Comparison of ENCODE assay signal across 10 mouse cellular contexts in the genomic region with DNA sequence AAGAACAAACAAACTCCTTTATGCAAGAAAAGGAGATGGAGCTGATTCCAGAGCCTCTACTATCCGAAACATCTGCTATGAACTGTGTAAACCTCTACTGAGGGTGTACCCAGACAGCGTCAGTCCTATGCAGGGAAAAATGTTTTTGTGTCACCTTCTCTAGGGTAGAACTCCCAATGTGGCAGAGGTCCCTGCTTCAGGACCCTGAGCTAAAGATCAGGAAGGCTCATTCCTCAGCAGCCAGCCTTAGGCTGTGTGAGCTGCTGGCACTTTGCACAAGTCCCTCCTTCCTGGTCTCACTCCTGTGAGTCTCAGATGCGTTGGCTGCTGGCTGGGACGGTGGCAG. TPM values are rescaled to one million over a fixed set of nuclear protein-coding genes. Genes with fewer than 3 reads are reported as not detected.
DNase-seq lines count a peak whose midpoint lies in the region; ATAC-seq and TF ChIP-seq lines count a peak whose summit lies in the region.
"Had no signal": no experiment of that assay in that cellular context is flagged by ENCODE, and none has a peak within 500 bp of the region (broad histone marks: within the 10 kb centered on the region; RNA-seq: fewer than 3 reads in every experiment).

No protein-coding gene starts in this region.

- TF ChIP-seq CTCF in cerebellum, adult 2 months (IDR thresholded peaks at IDR 0.05; ENCODE audit: borderline replicate concordance, insufficient read depth, low read depth, low read length): no peak
- no peak for TF ChIP-seq CTCF in intestine, postnatal 0 days (IDR thresholded peaks at IDR 0.05; ENCODE audit: low read depth)
- no peak for TF ChIP-seq CTCF in liver, embryonic 14.5 days (IDR thresholded peaks at IDR 0.05; ENCODE audit: low read depth)

- no peak overlapping the region for H3K27ac ChIP-seq in cerebellum, adult 2 months (ENCODE audit: insufficient read depth, low read length)
- no peak overlapping the region for H3K27ac ChIP-seq in intestine, embryonic 14.5 days (ENCODE audit: low read depth)
- no peak overlapping the region for H3K27ac ChIP-seq in intestine, postnatal 0 days (ENCODE audit: low read depth, low read length)
- no peak overlapping the region for H3K27ac ChIP-seq in liver, embryonic 14.5 days
- H3K27ac ChIP-seq: limb, embryonic 15.5 days had no signal

- no peaks in the 10 kb centered on the region for H3K9me3 ChIP-seq in intestine, embryonic 14.5 days (ENCODE audit: control insufficient read depth, low read length)
- no peaks in the 10 kb centered on the region for H3K9me3 ChIP-seq in intestine, postnatal 0 days (ENCODE audit: control insufficient read depth)
- no peaks in the 10 kb centered on the region for H3K9me3 ChIP-seq in liver, embryonic 14.5 days (ENCODE audit: control insufficient read depth, low read length)
- H3K9me3 ChIP-seq: limb, embryonic 15.5 days; megakaryocyte, embryonic 14.5 days had no signal

- H3K4me2 ChIP-seq in intestine, embryonic 14.5 days (ENCODE audit: low read length): no peak overlapping the region
- H3K4me2 ChIP-seq in intestine, postnatal 0 days (replicated peaks; ENCODE audit: low read depth): no peak overlapping the region
- H3K4me2 ChIP-seq in liver, embryonic 14.5 days (ENCODE audit: low read depth): no peak overlapping the region
- H3K4me2 ChIP-seq: limb, embryonic 15.5 days had no signal

- H3K27me3 ChIP-seq in cerebellum, adult 2 months (ENCODE audit: control insufficient read depth, insufficient read depth, low read length): no peaks in the 10 kb centered on the region
- no peaks in the 10 kb centered on the region for H3K27me3 ChIP-seq in intestine, embryonic 14.5 days (replicated peaks; ENCODE audit: control insufficient read depth, insufficient read depth, low read length)
- no peaks in the 10 kb centered on the region for H3K27me3 ChIP-seq in intestine, postnatal 0 days (replicated peaks; ENCODE audit: control insufficient read depth, insufficient read depth, low read length)
- no peaks in the 10 kb centered on the region for H3K27me3 ChIP-seq in liver, embryonic 14.5 days (ENCODE audit: control insufficient read depth, insufficient read depth, low read length)
- H3K27me3 ChIP-seq: limb, embryonic 15.5 days; megakaryocyte, embryonic 14.5 days had no signal

- H3K36me3 ChIP-seq in intestine, embryonic 14.5 days (ENCODE audit: control insufficient read depth, insufficient read depth, low read length): peaks cover 18% of the 10 kb centered on the region; the same call in 1 of the 2 replicates
- H3K36me3 ChIP-seq in intestine, postnatal 0 days (ENCODE audit: control insufficient read depth, insufficient read depth): peaks cover 46% of the 10 kb centered on the region
- H3K36me3 ChIP-seq in liver, embryonic 14.5 days (replicated peaks; ENCODE audit: control insufficient read depth, insufficient read depth, low read depth): peaks cover 16% of the 10 kb centered on the region

- H3K4me3 ChIP-seq in cerebellum, adult 2 months (replicated peaks; ENCODE audit: insufficient read depth, low read depth, low read length): no peak overlapping the region
- no peak overlapping the region for H3K4me3 ChIP-seq in intestine, embryonic 14.5 days (ENCODE audit: low read depth, low read length)
- H3K4me3 ChIP-seq in intestine, postnatal 0 days (ENCODE audit: low read depth, low read length): no peak overlapping the region
- no peak overlapping the region for H3K4me3 ChIP-seq in liver, embryonic 14.5 days (ENCODE audit: insufficient read depth in 1 of 2, low read depth in 2 of 2, low read length in 2 of 2)
- H3K4me3 ChIP-seq: limb, embryonic 15.5 days; megakaryocyte, embryonic 14.5 days had no signal

- ATAC-seq in cerebellum, adult (ENCODE audit: insufficient number of reproducible peaks, low FRiP score, low TSS enrichment): 0 out of 2 replicates have a peak, but pooled peaks have one; percentile 21
- ATAC-seq in intestine, embryonic 14.5 days (replicated peaks; ENCODE audit: low FRiP score, low TSS enrichment, low read depth): peak; percentile 47
- ATAC-seq in intestine, postnatal 0 days: no peak
- peak; percentile 19 for ATAC-seq in activated CD4-positive, CD25-positive, alpha-beta regulatory T cell, adult 4 months
- peak; percentile 12; the same call in 1 of the 2 replicates for ATAC-seq in liver, embryonic 14.5 days (ENCODE audit: insufficient read depth)

- DNase-seq in cerebellum, adult 2 months: no peak
- no peak for DNase-seq in intestine, embryonic 14.5 days (ENCODE audit: low spot score)
- DNase-seq in liver, embryonic 14.5 days (ENCODE audit: low read depth in 3 of 3, low spot score in 3 of 3): no peak
- no peak for DNase-seq in gastrocnemius, postnatal 25 days
- no peak for DNase-seq in urinary bladder, postnatal 4 days (ENCODE audit: low spot score in 2 of 2)

- peaks cover 25% of the 10 kb centered on the region for H3K4me1 ChIP-seq in cerebellum, adult 2 months (ENCODE audit: control insufficient read depth, insufficient read depth, low read length)
- no peaks in the 10 kb centered on the region for H3K4me1 ChIP-seq in intestine, embryonic 14.5 days (replicated peaks; ENCODE audit: control insufficient read depth, insufficient read depth, low read length)
- H3K4me1 ChIP-seq in intestine, postnatal 0 days (replicated peaks; ENCODE audit: control insufficient read depth, insufficient read depth, low read length): no peaks in the 10 kb centered on the region
- no peaks in the 10 kb centered on the region for H3K4me1 ChIP-seq in liver, embryonic 14.5 days (replicated peaks; ENCODE audit: control insufficient read depth in 2 of 2, insufficient read depth in 2 of 2, low read length in 1 of 2)
- H3K4me1 ChIP-seq: limb, embryonic 15.5 days had no signal

- TF ChIP-seq POLR2A in cerebellum, adult 2 months (IDR thresholded peaks at IDR 0.05; ENCODE audit: borderline replicate concordance, insufficient read depth, low read length): no peak

- TF ChIP-seq EP300 in liver, embryonic 14.5 days (IDR thresholded peaks at IDR 0.05; ENCODE audit: low read depth): no peak

- no peak overlapping the region for H3K9ac ChIP-seq in intestine, embryonic 14.5 days (ENCODE audit: low read length)
- no peak overlapping the region for H3K9ac ChIP-seq in intestine, postnatal 0 days (ENCODE audit: low read depth, low read length)
- H3K9ac ChIP-seq in liver, embryonic 14.5 days (replicated peaks): no peak overlapping the region
- H3K9ac ChIP-seq: limb, embryonic 15.5 days had no signal

- WGBS in cerebellum, adult 2 months: 68% methylated on average over 4 of the region's 4 CpGs
- WGBS in intestine, embryonic 14.5 days: 95% methylated on average over 4 of the region's 4 CpGs
- WGBS in intestine, postnatal 0 days: 91% methylated on average over 4 of the region's 4 CpGs
- WGBS in liver, embryonic 14.5 days (ENCODE audit: insufficient replicate concordance): 83% methylated on average over 4 of the region's 4 CpGs

RNA-seq across cellular contexts. Expression of gene Chid1, which starts 14.1 kb away (rescaled TPM):
- polyA plus RNA-seq in cerebellum, adult 2 months (2012; rRNA removed): 35.8 and 37.9 TPM in 2 replicates
- polyA plus RNA-seq in intestine, embryonic 14.5 days (2014; fragmentation: Nextera tagmentation; extraction: Ambion mirVana): 39.0 and 42.1 TPM in 2 replicates
- 20.5 and 23.8 TPM in 2 replicates for polyA plus RNA-seq in intestine, postnatal 0 days (2015; fragmentation: Nextera tagmentation; extraction: Ambion mirVana)
- 10 to 100 TPM; 14.2 to 14.4 TPM for polyA plus RNA-seq in activated CD4-positive, CD25-positive, alpha-beta regulatory T cell, adult 4 months (2017; shearing (Covaris generic))
- 6.3 and 12.1 TPM in 2 replicates for polyA plus RNA-seq in liver, embryonic 14.5 days (2012; rRNA removed)
- 23.0 and 24.2 TPM in 2 replicates for polyA plus RNA-seq in liver, embryonic 14.5 days (2014; fragmentation: Nextera tagmentation; extraction: Ambion mirVana)
- total RNA-seq in gastrocnemius, postnatal 25 days (2021): 10 to 100 TPM; 14.5 to 18.4 TPM

RNA-seq across cellular contexts. Expression of gene Ap2a2, which starts 36.4 kb away (rescaled TPM):
- 94.8 and 96.7 TPM in 2 replicates for polyA plus RNA-seq in cerebellum, adult 2 months (2012; rRNA removed)
- polyA plus RNA-seq in intestine, embryonic 14.5 days (2014; fragmentation: Nextera tagmentation; extraction: Ambion mirVana): 70.0 and 77.7 TPM in 2 replicates
- 69.7 and 76.6 TPM in 2 replicates for polyA plus RNA-seq in intestine, postnatal 0 days (2015; fragmentation: Nextera tagmentation; extraction: Ambion mirVana)
- 10 to 100 TPM; 13.4 to 15.5 TPM for polyA plus RNA-seq in activated CD4-positive, CD25-positive, alpha-beta regulatory T cell, adult 4 months (2017; shearing (Covaris generic))
- 19.8 and 21.0 TPM in 2 replicates for polyA plus RNA-seq in liver, embryonic 14.5 days (2012; rRNA removed)
- 43.2 and 51.2 TPM in 2 replicates for polyA plus RNA-seq in liver, embryonic 14.5 days (2014; fragmentation: Nextera tagmentation; extraction: Ambion mirVana)
- 10 to 100 TPM; 42.9 to 45.5 TPM for total RNA-seq in gastrocnemius, postnatal 25 days (2021)

RNA-seq across cellular contexts. Expression of gene Tspan4, which starts 50.5 kb away (rescaled TPM):
- 140 and 162 TPM in 2 replicates for polyA plus RNA-seq in cerebellum, adult 2 months (2012; rRNA removed)
- polyA plus RNA-seq in intestine, embryonic 14.5 days (2014; fragmentation: Nextera tagmentation; extraction: Ambion mirVana): 75.1 and 83.9 TPM in 2 replicates
- 39.7 and 40.1 TPM in 2 replicates for polyA plus RNA-seq in intestine, postnatal 0 days (2015; fragmentation: Nextera tagmentation; extraction: Ambion mirVana)
- 1 to 10 TPM; 1.5 to 2.7 TPM for polyA plus RNA-seq in activated CD4-positive, CD25-positive, alpha-beta regulatory T cell, adult 4 months (2017; shearing (Covaris generic))
- polyA plus RNA-seq in liver, embryonic 14.5 days (2012; rRNA removed): 32.1 and 37.4 TPM in 2 replicates
- 42.1 and 43.0 TPM in 2 replicates for polyA plus RNA-seq in liver, embryonic 14.5 days (2014; fragmentation: Nextera tagmentation; extraction: Ambion mirVana)
- 10 to 100 TPM in 1 of 2 experiments, 1 to 10 TPM in 1; 5.6 to 16.5 TPM for total RNA-seq in gastrocnemius, postnatal 25 days (2021)

RNA-seq across cellular contexts. Expression of gene Polr2l, which starts 50.6 kb away (rescaled TPM):
- 58.9 and 62.3 TPM in 2 replicates for polyA plus RNA-seq in cerebellum, adult 2 months (2012; rRNA removed)
- polyA plus RNA-seq in intestine, embryonic 14.5 days (2014; fragmentation: Nextera tagmentation; extraction: Ambion mirVana): 67.7 and 73.4 TPM in 2 replicates
- 36.8 and 37.9 TPM in 2 replicates for polyA plus RNA-seq in intestine, postnatal 0 days (2015; fragmentation: Nextera tagmentation; extraction: Ambion mirVana)
- 10 to 100 TPM; 22.3 to 22.6 TPM for polyA plus RNA-seq in activated CD4-positive, CD25-positive, alpha-beta regulatory T cell, adult 4 months (2017; shearing (Covaris generic))
- polyA plus RNA-seq in liver, embryonic 14.5 days (2012; rRNA removed): 10.9 and 24.6 TPM in 2 replicates
- polyA plus RNA-seq in liver, embryonic 14.5 days (2014; fragmentation: Nextera tagmentation; extraction: Ambion mirVana): 52.4 and 54.7 TPM in 2 replicates
- total RNA-seq in gastrocnemius, postnatal 25 days (2021): 10 to 100 TPM; 55.2 to 56.0 TPM

RNA-seq across cellular contexts. Expression of gene Cd151, which starts 58.4 kb away (rescaled TPM):
- 68.7 and 73.9 TPM in 2 replicates for polyA plus RNA-seq in cerebellum, adult 2 months (2012; rRNA removed)
- polyA plus RNA-seq in intestine, embryonic 14.5 days (2014; fragmentation: Nextera tagmentation; extraction: Ambion mirVana): 73.4 and 73.5 TPM in 2 replicates
- polyA plus RNA-seq in intestine, postnatal 0 days (2015; fragmentation: Nextera tagmentation; extraction: Ambion mirVana): 27.6 and 29.3 TPM in 2 replicates
- 1 to 10 TPM; 8.3 to 8.7 TPM for polyA plus RNA-seq in activated CD4-positive, CD25-positive, alpha-beta regulatory T cell, adult 4 months (2017; shearing (Covaris generic))
- polyA plus RNA-seq in liver, embryonic 14.5 days (2012; rRNA removed): 20.0 and 22.0 TPM in 2 replicates
- 12.8 and 13.8 TPM in 2 replicates for polyA plus RNA-seq in liver, embryonic 14.5 days (2014; fragmentation: Nextera tagmentation; extraction: Ambion mirVana)
- 10 to 100 TPM; 67.7 to 87.4 TPM for total RNA-seq in gastrocnemius, postnatal 25 days (2021)

Comparison
In these comparisons a context has a peak if more than half of its experiments do, and no peak if none do; other contexts are left out.
1. RNA of gene Tspan4, which starts 50.5 kb away (polyA plus RNA-seq): 140 to 162 TPM in cerebellum, adult 2 months, 75.1 to 83.9 TPM in intestine, embryonic 14.5 days, 32.1 to 43.0 TPM in liver, embryonic 14.5 days and 39.7 to 40.1 TPM in intestine, postnatal 0 days; 1.5 to 2.7 TPM in activated CD4-positive, CD25-positive, alpha-beta regulatory T cell, adult 4 months; every median in the first group is over 4 times any median in the second.